8 mouse cellular contexts compared by ENCODE assay signal in genomic region chr11:51261680-51262219, GRCm38 (mm10). TPM values are rescaled to one million over a fixed set of nuclear protein-coding genes. Genes with fewer than 3 reads are reported as not detected.
A peak's percentile ranks its signal among the peaks of the same experiment; 100 is the strongest.
DNase-seq lines count a peak whose midpoint lies in the region; ATAC-seq and TF ChIP-seq lines count a peak whose summit lies in the region.

TSS of gene Clk4 (plus strand) at chr11:51261730.

- H3K4me2 ChIP-seq in limb, embryonic 12.5 days: peak within 1 kb of the TSS; percentile 68

- peak within 1 kb of the TSS; percentile 94 for H3K4me3 ChIP-seq in limb, embryonic 12.5 days (replicated peaks)
- H3K4me3 ChIP-seq in olfactory bulb, adult 2 months (ENCODE audit: insufficient read depth, low read depth, low read length): peak within 1 kb of the TSS; percentile 88

- H3K36me3 ChIP-seq in limb, embryonic 12.5 days: peaks cover 7% of the 10 kb centered on the region; the same call in 1 of the 2 replicates

- no peak for ATAC-seq in erythroblast, adult 5-6 weeks (replicated peaks; ENCODE audit: low FRiP score, poor library complexity, severe bottlenecking)
- no peak for ATAC-seq in limb, embryonic 12.5 days (ENCODE audit: insufficient number of reproducible peaks, insufficient read depth, low FRiP score, low TSS enrichment, low read depth)

- no peak for TF ChIP-seq CTCF in olfactory bulb, adult 2 months (IDR thresholded peaks at IDR 0.05; ENCODE audit: insufficient read depth, low read depth, low read length)

- no peaks in the 10 kb centered on the region for H3K9me3 ChIP-seq in limb, embryonic 12.5 days

- 85% methylated on average over 3 of the region's 3 CpGs for WGBS in limb, embryonic 12.5 days
- 74% methylated on average over 3 of the region's 3 CpGs for WGBS in olfactory bulb, adult 2 months

- intact Hi-C loops in heart, postnatal 14 days (cut with DNase I): loop anchor here (10.0 kb wide), 1 partner anchor 327 kb away; the partner anchor contains the start of gene Zfp354b

- H3K9ac ChIP-seq in limb, embryonic 12.5 days (replicated peaks): peak within 1 kb of the TSS; percentile 95

- H3K27ac ChIP-seq in limb, embryonic 12.5 days: peak within 1 kb of the TSS; percentile 94
- H3K27ac ChIP-seq in olfactory bulb, adult 2 months (ENCODE audit: insufficient read depth, low read depth, low read length): peak within 1 kb of the TSS; percentile 63

- no peak for TF ChIP-seq POLR2A in olfactory bulb, adult 2 months (IDR thresholded peaks at IDR 0.05; ENCODE audit: insufficient read depth, low read depth, low read length)

- H3K4me1 ChIP-seq in limb, embryonic 12.5 days (replicated peaks): peaks cover 23% of the 10 kb centered on the region
- peaks cover 5% of the 10 kb centered on the region; the same call in 1 of the 2 replicates for H3K4me1 ChIP-seq in olfactory bulb, adult 2 months (ENCODE audit: control insufficient read depth, insufficient read depth, low read length)

- DNase-seq in thymus, postnatal 0 days (ENCODE audit: low spot score): no peak
- DNase-seq in thymus, adult 18-20 months: no peak
- no peak for DNase-seq in heart, postnatal 14 days
- DNase-seq in thymus, postnatal 14 days: no peak
- DNase-seq in kidney, postnatal 4 days: no peak

- no peaks in the 10 kb centered on the region for H3K27me3 ChIP-seq in limb, embryonic 12.5 days

RNA-seq across cellular contexts. Expression of gene Clk4, which starts in this region (rescaled TPM):
- 127 and 131 TPM in 2 replicates for polyA plus RNA-seq in thymus, postnatal 0 days (2015; fragmentation: Nextera tagmentation; extraction: Ambion mirVana)
- total RNA-seq in erythroblast, adult 5-6 weeks (2015; ENCODE audit: low replicate concordance): 117 and 126 TPM in 2 replicates
- total RNA-seq in erythroblast, adult 5-6 weeks (2017; ENCODE audit: low replicate concordance): 186 and 226 TPM in 2 replicates
- 10 to 100 TPM; 47.8 to 59.2 TPM for total RNA-seq in heart, postnatal 14 days (2021)
- polyA plus RNA-seq in limb, embryonic 12.5 days (2016; fragmentation: Nextera tagmentation; extraction: Ambion mirVana): 168 and 169 TPM in 2 replicates
- 472 and 728 TPM in 2 replicates for polyA plus RNA-seq in olfactory bulb, adult 2 months (2012; ENCODE audit: insufficient read depth, insufficient read length, low replicate concordance, missing spikeins)
